Mouse (Mus musculus): ENCODE measurements at regions not wholly inside any gene's neighbourhood (a gene's known extent, or its start where the extent isn't known, plus 50 kb on each side); places are given as distances from the start of the nearest gene placed in this dataset.

DNA sequence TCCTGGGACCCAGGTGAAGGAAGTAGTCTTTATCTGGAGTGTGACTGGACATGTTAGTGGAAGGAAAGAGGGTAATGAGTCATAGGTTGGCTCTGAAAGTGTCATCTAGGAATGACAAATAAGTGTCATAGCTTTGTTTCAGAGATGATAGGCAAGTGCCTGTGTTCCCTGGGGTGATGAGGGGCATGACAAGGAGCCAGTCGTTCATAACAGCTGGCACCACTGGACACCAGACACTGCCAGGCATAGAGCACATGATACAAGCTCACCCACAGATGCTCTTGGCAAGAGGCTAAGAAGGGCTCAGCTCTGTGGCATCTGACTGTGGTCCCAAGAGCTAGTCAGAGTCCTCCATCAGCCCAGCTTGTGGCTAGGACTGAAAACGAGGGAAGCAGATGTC, 171.0 kb downstream of the Rab11fip4 start:
- DNase-seq, result no peak

DNA sequence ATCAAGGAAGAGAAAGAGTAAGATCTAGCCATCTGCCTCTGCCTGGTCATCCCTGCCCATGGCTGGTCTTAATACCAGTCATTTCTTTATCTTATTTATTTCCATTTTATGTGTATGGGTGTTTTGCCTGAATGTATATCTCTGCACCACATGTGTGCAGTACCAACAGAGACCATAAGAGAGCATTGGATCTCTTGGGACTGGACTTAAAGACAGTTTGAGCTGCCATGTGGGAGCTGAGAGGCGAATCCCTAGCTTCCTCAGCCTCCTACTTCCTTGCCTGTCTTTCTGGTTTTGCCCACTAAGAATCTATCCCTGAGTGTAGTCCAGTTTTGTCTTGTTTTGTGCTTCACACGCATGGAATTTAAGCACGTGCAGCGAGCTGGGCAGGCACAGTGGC, 169.5 kb downstream of the Rab11fip4 start:
- DNase-seq, result no peak

DNA sequence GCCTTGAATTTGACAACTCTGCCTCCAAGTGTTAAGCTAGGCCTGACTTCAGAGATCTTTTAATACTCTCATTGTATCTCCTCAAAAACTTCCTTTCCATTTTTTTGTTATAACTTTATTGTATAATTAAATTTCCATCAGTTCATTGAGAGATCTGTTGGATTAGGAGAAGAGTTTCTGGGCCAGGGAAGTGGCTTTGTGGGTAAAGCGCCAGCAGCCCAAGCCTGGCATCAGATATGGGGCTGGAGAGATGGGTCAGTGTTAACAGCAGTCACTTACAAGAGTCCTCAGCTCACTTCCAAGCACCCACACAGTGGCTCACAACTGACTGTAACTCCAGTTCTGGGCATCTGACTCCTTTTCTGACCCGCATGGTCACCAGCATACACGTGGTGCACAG, 167.3 kb downstream of the Rab11fip4 start:
- no peak for DNase-seq

DNA sequence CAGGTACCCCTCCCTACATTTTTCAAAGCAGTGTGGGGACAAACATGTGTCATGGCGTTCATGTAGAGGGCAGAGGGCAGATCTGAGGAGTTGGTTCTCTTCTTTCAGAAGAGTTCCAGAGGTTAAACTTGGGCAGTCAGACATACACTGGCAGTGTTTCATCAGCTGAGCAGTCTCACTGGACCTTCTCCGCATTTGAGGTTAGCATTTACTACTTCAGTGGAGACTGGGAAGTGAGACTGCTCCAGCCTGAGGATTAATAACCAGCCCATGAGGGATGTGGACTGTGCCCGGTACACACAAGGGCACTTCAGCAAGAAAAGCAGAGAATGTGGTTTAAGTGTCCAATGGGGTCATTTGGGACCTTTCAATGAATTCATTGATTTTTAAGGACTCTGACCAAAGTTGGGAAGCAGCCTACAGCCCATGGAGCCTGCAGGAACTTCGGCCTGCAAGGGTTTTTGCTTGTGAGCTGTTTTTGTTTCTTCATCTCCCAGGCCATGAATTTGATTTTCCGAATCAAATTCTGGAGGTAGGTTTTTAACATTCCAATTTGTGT, 166.6 kb downstream of the Rab11fip4 start:
- DNase-seq, result no peak

DNA sequence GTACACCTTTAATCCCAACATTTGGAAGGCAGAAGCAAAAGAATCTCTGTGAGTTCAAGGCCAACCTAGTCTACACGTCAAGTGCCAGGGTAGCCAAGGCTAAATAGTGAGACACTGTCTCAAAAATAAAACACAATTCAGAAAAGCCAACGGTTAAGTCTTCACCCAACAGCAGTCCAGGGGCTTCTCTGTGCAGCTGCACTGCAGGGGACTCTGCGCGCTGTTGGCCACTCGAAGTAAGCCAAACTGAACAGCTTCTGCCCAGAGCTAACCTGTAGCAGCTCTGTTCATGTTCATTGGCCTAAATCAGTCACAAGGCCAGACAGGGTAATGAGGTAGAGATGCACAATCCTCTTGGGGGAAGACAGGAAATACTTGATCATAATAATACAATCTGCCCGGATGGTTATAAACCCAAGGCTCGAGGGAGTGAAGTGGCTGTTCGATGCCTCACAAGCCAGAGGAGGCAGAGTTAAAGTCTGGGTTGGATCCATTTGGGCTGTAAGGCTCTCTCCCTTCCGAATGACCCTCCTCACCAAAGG, 165.4 kb downstream of the Rab11fip4 start:
- DNase-seq, result no peak

DNA sequence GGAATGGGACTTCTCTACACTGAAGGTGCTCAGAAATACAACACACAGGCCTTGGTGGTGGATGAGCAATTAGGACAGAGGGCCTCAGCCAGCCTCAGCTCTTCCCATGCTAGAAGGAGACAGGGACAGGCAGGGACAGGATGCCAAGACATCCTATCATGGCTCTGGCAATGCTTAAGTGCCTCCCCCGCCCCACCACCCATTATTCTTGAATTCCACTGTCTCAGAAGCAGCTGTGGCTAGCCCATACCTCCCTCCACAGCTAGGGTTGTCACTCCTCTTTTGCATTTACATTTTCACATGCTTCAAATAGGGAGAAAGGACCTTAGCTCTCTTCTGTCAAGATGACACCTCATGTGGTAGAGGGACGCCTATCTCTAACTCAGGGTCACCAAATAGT, 162.5 kb downstream of the Rab11fip4 start:
- no peak for DNase-seq

DNA sequence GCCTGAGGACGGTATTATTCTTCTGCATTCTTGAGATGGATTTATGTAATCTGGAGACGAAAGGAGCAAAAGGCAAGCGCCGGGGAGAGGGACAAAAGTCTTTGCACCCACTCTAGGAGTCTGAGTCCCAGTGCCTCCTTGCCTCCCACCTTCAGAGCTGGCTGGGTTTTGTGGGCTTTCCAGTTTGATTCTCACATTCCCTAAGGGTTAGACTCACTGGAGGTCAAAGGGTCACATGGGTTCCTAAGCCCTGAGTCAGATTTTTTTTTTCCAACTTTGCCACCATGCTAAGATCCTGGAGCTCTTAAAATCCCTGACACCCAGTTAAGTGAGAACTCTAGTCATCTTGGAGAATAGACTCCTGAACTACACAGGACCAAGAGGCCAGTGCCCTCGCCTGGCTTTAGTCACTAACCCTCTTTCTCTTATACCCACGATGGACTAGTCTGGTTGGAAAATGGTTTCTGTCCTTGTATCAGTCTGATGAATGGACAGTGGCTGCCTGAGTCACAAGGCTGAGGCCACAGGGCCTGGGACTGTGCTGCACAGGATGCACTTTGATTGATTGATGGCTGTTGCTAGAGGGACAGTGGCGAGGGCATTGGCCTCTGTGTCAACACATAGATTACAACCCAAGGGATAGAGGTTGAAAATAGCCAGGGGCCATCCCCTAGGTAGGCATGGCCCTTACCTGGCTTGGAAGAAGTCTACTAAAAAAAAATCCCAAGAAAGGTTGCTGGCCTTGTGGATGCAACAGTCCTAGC, 161.9 kb downstream of the Rab11fip4 start:
- DNase-seq, result no peak

DNA sequence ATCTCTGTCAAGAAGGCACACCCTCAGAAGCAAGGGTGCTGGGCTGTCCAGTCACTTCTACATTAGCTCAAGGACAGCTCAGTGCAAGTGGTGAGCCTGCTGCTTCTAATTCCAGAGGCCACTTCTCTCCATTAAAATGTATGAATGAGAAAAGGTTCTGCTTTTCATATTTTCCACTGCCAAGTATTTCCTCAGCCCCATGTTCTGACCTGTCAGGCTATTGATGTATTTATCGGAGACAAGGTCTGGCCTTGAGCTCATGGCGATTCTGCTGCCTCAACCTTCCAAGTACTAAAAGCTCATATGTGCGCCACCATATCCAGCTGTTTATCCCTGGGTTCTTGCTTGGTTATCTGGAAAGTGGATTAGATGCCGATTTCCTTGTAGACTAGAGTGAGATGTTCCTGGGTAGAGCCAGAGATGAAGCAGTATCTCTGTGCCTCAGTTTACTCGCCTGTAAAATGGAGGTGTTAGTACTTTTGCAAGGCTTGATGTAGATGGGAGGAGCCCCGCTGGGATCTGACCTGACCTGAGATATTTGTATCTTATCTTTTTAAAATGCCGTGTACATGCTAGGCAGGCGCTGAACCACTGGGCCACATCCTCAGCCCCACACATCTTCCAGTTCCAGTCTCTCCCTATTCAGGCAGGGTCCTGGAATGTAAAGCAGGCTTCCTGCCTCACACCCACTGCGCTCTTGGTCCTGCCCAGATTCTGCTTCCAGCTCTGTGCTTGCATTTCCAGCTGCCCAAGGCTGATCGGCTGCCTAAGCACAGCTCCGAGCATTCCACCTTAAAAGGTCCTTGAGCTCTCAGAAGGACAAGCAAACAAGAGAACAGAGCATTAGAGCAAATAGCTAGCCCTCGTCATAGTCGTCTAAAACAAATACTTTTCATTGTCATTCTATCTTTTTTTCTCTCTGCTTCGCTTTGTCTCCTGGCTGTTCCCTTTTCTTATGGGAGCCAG, 161.0 kb downstream of the Rab11fip4 start:
- no peak for DNase-seq

DNA sequence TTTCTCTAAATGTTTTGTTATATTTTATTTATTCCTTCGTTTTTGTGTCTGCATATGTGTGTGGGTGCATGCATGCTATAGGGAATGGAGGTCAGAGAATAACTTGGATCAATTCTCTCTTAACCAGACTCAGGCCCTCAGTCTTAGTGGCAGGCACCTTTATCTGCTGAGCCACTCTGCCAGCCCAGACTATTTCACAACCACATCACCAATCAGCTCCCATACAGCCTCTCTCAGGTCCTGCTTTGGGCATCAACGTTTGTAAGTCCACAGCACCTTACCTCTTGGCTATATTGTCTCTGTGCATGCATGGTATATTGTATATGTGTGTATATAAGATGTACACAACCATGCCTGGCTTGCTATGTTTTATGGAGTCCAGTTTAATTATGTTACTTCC, 159.9 kb downstream of the Rab11fip4 start:
- DNase-seq, result no peak

DNA sequence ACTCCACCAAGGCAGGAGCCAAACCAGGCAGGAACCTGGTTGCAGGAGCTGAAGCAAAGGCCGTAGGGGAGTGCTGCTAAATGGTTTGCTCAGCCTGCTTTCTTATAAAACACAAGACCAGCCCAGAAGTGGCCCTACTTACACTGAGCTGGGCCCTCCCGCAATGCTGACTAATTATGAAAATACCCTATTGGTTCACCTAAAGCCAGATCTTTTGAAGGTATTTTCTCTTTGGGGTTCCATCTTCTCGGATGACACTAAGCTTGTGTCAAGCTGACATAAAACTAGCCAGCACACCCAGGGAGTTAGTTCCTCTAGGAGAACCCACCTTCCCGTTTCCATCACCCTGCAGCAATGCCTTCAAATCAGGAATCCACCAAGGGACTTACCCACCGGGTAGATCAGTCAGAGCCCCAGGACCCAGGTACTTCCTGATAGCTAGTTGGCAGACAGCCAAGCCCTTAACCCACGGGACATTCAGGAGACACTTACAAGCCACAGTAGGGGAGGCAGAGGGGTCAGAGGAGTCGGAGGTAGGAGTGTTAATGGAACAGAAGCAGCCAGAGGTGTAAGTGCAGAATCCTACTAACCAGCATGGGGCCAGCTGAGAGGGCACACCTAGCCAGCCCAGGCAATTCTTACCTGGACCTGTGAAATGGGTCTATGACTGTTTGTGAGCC, 158.9 kb downstream of the Rab11fip4 start:
- DNase-seq, result no peak

DNA sequence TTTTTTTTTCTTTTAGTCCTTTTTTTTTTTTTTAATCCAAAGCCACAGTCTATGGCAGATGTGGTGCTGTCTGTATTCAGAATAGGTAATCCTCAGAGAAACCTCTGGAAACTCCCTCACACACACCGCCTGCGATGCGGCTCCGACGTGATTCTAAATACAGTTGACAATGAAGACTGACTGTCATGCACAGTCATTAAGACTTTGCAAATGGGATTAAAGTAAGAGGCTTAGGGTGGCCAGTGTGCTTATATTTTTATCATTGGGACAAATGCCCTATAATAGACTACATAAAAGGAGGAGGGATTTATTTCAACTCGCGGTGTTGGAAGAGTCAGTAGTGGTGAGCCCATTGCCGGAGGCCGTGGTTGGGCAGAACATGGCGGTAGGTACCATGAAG, 158.1 kb downstream of the Rab11fip4 start:
- no peak for DNase-seq

DNA sequence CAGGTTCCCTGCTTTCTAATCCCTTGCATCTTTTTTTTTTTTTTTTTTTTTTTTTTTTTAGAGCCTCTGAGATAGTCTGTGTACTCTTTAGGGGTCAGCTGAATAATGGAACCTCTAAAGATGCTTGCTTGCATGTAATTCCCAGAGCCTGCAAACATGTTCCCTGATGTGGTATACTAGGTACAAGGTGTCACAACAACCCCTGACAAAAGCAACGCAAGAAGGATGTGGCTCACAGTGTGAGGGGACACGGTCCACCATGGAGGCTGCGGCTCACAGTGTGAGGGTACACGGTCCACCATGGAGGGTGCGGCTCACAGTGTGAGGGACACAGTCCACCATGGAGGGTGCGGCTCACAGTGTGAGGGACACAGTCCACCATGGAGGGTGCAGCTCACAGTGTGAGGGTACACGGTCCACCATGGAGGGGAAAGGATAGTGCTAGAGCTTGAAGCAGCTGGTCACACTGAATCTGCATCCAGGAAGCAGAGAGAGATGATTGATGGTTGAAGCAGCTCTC, 157.7 kb downstream of the Rab11fip4 start:
- no peak for DNase-seq

DNA sequence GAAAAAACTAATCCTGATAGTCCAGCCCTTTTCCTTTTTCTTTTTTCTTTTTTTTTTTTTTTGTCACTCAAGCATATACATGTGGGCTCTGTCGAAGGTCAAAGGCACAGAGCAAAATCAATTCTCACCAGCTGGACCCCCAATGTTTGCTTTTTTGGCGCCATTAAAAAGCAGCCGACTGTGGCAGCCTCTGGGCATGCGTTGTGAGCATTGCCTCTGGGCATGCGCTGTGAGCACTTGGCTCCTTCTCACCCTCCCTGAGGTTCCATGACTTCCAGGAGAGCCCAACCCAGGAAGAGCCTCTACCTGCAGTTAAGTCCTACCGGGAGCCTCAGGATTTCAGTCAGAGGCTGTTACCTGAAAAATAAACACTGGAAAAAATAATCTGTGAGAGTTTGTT, 156.8 kb downstream of the Rab11fip4 start:
- no peak for DNase-seq

All from cerebellum, adult 18-20 months (tissue).